Mouse (Mus musculus) thymus, postnatal 4 days (tissue): ENCODE results near the gene Ndufb7.
"Not testable (repeated sequence)": the region's sequence is repeated elsewhere in the genome, so short reads cannot be mapped to it uniquely, and the experiment has no call there.

Experiments
- DNase-seq: peaks from one replicate; pipeline ENCODE4 v3.0.0; 2021

Gene Ndufb7

DNA sequence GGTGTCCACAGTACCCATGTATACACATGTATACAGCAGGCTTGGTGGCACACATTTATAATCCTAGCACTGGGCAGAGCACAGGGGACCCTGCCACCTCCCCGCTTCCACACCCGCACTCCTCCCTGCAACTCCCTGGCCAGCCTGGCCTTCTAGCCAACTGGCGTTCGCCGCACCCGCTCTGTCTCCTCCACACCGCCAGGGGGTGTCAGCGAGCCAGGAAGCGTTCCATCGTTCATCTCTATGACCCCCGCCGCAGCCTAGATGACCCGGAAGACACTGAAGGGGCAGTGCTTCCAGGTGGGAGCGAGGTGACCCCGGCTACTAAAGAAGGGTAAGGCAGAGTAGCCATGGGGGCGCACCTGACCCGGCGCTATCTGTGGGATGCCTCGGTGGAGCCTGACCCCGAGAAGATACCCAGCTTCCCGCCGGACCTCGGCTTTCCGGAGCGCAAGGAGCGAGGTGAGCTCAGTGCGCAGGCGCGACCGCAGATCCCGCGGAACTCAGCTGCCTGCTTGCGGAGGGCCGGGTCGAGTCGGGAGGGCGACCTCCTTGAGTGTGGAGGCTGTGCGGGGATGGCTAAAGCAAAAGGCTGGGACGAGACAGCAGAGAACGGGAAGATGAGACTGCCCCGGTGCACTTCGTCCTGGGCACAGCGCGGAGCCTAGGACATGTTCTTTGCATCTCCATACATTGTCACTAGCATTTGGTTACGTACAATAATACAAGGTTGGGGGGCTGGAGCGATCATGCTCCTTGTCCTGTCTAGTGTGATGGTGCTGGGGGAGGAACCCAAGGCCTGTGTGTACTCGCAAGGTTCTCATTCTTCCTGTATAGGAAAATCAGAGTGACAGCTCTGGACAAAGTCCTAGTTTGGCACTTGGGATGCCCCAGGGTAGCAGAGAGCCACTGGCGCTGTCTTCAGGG is at the start of gene Ndufb7:
Gene Ndufb7 (plus strand): TSS at position 203 of the 927 bp plus-strand sequence.
- peak; percentile 98 for DNase-seq

DNA sequence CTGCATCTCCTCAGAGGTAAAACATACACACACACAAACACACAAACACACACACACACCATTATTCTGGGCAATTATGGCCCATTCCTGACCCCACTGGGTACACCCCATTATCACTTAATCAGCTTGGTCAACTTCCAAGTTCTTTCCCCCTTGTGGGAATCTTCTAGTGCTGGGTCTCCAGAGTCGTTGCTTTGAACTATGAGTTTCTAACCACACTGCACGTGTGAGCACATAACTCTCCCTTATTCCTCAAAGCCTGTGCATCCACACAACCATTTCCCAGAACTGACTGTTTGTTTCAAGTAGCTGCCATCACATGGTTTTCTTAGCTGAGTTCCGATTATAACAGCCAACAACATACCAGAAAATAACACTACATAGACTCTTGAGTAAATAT is 46.0 kb upstream of the Ndufb7 start:
- DNase-seq, result no peak

DNA sequence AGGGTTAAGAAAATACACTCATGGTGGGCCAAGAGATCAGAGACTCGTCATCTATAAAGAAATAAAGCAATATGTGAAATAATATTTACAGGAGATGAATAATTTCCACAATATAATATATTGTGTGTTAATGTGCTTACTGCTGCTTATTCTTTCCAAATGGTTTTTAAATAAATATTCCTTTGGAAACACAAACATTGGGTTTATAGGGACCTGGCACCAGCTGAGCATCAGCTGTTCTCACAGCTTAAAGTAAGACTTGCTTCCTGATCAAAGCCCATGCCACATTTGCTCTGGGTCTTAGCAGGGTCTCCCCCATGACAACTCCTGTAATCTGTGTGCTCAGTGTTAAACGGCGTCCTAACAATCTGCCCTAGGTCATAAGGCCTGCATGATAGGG is 45.6 kb upstream of the Ndufb7 start:
- DNase-seq, result not testable (repeated sequence)

DNA sequence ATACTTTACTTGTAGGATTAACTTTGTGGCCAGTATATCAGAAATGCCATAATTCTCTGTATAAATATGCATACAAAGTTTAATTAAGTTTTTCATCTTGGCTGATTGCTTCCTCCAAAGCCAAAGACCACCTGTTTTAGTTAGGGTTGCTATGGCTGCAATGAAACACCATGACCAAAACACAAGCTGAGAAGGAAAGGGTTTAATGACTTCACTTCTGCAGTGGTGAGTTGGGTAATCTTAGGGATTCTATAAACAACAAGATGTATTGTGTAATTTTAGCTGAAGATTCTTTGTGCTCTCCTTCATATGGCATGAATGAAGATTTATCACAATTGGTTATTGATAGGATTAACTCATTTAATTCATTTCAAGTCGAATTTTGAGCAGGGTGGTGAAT is 45.2 kb upstream of the Ndufb7 start:
- DNase-seq, result no peak

DNA sequence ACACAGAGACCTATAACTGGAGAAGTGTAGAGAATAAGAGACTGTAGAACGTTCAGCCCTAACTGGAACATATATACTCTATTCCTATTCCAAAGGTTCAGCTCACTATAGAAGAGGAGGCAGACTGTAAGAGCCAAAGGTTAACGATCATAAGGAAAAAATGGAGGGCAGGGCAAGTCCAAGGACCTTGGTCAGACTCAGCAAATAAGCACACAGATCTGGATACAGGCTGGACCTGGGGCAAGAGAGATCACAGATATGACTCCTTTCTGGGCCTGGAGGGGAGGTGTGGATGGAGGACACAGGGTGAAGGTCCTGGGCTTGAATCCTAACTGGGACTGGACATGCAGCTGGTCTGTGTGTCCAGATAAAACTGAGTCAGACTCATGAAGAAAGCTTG is 31.7 kb upstream of the Ndufb7 start:
- no peak for DNase-seq

DNA sequence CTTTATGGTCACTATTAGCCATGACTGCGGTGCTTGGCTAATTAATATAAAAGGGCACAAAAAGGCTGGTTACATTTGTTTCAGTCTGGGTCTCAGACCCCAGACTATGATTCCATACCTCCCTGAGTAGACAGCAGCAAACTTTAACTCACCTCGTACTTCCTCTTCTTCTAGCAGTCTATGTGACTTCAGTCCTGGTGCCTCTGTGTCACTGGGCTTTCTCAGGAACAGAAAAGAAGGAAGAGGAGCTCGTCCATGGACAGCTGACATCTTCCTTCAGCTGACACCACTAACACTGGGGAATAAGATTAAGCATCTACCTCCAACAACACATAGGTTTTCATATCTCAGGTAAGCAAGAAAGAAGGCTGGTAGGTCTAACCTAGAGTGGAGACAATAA is 30.7 kb upstream of the Ndufb7 start, which contains the start of gene Olfr370:
Gene Olfr370 (plus strand): TSS at position 45 of the 400 bp plus-strand sequence.
- no peak for DNase-seq

DNA sequence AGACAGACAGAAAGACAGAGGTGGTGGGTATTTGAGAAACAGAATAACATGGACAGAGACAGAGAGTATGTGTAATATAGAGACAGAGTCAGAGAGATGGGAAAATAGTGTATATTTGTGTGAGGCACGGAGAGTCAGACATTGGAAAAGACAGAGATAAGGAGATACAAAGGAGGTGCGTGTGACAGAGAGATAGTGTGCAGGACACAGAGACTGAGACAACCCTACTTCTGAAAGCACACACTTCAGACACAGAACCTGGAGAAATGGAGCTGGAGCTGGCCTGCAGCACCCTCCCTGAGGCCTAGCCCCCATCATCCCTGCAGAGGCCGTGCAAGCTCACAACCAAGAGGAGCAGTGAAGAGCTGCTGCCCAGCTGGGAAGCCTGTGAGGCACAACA is 3.8 kb upstream of the Ndufb7 start:
- no peak for DNase-seq

DNA sequence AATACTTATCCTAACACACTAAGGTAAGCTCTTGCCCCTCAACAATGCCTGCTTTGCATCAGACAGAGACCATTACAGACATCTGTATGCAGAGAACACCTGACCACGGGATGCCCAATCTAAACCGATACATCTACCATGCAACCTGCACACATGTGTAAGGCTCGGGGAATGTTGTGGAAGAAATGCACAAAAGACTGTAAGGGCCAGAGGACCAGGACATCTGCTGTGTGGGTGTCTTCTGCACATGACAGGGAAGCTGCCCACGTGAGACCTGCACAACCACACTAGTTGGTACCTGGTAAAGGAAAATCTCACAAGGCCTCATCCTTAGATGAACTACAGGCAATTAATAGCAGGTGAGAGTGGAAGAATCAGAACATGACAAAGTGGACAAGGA is 3.2 kb upstream of the Ndufb7 start:
- DNase-seq, result no peak

DNA sequence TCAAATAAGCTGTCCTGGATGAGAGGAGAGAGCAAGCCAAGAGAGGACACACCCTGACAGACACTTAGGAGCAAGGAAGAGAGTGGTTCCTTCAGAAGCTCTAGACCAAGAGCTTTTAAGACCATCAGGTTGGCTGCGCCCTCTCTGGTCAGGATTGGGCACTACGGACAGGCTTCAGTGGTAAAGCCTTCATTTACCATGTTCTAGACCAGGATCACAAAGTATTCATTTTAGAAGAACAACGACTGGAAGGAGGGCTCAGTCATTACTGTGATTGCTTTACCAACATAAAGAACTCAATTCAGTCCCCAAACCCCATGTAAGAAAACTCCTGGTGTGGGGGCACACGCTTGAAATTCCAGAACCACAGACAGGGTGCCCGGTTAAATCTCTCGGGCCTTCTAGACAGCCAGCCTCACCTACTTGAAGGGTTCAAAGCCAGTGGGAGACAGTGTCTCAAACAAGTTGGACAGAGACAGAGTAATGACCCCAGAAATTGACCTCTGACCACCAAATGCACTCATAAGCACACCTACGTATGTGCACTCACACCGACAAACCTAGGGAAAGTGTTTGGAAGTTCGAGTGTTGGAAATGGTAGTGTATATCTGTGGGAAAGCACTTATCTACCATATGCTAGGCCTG is 618 bp upstream of the Ndufb7 start:
- peak; percentile 70 for DNase-seq

DNA sequence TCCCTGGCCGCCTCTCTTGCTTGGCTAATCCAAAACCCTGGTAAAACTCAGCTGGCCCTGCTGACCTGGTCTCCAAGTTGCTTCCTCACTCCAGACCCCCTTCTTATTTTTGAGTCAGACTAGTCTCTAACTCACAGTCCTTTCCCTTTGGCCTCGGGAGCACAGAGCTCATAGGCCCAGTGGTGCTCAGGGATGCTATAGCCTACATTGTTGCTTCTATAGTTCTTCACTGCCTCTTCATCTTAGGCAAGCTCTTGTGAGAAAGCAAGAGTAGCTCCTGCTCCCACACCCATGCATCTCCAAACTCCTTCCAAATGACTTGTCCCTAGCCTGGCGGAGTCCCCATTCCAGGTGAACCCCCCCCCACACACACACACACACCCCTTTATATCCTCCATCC is 1.2 kb downstream of the Ndufb7 start:
- DNase-seq, result peak; percentile 7

DNA sequence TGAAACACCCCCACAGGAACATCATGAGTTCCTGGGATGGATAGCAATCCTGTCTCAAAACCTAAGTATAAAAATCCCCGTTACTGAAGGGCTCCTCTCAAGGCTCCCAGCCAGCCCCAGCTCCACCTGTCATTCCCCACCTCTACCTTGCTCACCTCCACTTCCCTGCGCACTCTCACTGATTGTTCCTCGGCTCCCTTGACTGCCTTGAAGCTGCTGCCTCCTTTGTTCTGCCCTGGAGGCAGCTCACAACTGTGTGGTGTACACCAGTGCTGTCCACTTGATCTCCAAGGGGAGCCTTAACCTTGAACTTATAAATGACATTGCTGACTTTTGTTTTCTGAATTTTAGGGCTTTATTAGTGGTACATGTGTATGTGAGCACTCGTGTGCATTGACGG is 1.7 kb downstream of the Ndufb7 start:
- DNase-seq, result peak; percentile 8

DNA sequence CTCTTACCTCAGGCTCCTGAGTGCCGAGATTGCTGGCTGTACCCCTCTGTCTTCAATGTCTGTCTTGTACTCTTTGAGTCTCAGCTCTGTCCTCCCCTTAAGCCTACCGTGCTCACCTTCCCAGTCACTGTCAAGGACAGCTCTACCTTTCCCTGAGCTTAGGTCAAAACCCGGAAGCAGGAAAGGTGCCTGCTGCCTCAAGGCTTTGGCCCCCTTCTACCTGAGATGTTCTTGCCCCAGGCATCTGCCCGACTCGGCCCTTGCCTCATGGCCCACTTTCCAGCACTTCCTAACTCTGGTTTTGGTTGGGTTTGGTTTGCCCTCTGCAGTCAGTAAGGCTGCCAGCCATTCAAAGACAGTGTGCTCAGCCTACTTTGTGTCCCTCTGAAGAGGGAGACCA is 2.3 kb downstream of the Ndufb7 start:
- no peak for DNase-seq

DNA sequence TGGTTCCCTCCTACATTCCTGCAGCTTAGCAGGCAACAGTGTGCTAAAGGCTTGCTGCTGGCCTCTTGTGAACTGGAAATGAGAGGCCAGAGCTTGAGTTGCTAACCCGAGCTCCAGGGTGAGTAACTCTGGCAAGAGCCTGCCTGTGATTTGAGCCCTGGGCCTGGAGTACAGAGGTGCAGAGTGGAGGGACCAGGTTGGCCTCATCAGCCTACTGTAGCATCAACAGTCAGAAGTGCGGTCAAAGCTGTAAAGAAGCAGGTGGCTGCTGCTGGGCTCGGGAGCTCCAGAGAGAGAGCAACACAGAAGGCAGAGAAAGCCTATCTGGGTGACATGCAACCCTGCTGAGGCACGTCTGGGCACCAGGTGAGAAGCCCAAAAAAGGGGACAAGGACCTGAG is 2.7 kb downstream of the Ndufb7 start:
- peak; percentile 7 for DNase-seq

DNA sequence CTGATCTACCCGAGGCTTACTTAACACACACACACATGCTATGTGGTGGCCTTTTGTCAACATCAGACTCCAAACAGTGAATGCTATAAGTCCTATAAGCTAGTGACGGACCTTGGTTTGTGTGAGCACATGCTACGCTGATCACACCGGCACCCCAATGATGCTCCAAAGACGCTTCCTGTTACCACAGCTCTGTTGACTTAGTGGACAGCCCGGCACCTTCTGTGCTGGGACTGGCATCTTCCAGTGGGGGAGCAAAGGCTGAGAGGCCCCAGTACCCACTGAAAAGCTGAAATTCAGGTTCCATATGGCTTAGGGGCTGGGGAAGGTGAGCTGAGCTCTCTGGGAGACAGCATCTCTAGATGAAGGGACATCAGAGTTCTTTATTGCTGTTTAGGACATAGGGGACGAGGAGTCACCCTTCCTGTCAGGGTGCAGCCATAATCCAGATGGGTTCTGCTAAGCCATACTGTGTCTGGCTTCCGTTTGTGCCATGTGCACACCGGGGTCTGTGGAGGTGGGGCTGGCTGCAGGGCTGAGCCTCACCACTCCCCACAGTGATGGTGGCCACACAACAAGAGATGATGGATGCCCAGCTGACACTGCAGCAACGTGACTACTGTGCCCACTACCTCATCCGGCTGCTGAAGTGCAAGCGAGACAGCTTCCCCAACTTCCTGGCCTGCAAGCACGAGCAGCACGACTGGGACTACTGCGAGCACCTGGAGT is 4.0 kb downstream of the Ndufb7 start:
- DNase-seq, result peak; percentile 7

DNA sequence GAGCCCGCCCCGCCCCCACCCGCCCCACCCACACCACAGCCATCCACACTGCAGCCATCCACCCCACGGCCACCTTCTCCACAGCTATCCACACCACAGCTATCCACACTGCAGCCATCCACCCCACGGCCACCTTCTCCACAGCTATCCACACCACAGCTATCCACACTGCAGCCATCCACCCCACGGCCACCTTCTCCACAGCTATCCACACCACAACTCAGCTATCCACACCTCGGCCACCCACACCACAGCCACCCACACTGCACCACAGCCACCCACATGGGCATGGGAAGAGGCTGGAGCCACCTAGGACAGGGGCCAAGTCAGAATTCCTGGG is 4.5 kb downstream of the Ndufb7 start:
- DNase-seq, result peak; percentile 6

DNA sequence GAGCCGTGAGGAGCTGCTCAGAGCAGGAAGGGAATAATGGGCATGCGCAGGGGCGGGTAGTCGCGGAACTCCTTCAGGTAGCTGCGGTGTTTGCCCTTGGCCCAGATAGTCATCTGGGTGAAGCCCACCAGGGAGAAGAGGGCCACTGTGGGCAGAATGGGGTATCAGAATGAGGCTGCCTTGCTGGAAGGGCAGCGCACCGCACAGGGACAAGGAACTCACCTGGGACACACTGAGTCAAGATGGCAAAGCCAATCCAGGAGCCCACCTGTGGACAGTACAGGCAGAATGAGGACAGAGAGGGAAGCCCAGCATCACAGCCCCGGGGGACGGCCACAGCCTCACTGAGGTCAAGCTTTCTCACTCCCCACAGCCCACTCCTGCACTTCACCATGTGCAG is 5.3 kb downstream of the Ndufb7 start:
- peak; percentile 12 for DNase-seq

DNA sequence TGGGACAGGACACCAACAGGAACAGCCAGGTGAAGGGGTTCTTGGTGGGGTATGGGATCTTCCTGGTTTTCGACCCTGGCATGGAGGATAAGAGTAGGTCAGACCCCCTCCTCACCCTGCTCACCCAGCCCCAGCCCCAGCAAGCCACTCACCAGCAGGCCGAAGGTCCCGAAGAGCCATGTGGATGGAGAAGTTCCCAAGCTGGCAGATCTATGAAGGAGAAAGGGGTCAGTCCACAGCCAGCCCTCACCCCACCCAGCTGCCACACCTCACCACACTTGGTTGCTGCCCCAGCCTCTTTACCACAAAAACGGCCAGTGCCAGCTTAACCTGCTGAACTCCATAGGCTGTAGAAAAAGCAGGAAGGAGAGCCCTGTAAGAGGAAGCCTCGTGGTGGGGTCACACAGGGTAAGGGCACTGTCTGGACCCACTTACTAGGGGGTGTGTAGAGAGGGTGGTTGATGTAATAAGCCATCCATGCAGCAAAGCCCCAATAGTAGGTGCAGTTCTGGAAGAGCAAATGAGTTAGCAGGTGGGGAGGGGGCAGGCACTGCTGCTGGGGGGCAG is 5.9 kb downstream of the Ndufb7 start:
- peak; percentile 14 for DNase-seq

DNA sequence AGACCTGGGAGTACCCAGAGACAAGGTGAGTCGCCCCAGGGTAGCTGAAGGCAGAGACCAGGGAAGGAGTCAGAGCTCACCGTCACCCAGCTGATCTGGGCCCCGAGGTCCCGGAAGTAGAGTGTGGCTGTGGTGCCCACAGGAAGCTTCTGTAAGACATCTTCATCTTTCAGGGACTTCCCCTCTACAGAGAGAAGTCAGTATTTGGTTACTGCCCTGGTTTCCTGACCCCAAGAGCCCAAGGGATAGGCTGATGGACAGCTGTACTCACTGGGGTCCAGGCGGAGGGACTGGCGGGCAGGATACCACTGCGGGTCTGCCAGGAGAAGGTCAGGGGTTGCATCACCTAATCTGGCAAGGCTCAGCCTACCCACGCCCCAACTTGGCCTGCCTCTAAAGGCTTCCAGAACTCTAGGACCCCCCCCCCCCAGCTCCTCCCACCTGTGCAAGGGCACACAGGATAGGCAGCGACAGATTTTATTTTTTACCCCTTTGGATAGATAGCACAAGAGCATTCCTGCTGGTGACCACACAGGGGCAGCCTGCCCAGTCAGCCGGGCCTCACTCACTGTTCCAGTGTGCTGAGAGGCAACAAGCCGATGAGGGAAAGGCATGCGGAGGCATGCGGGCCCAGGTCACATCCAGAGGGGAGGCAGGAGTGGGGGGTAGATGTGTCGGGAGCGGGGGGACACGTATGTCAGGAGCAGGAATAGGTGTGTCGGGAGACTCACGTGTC is 6.8 kb downstream of the Ndufb7 start:
- peak; percentile 71 for DNase-seq

DNA sequence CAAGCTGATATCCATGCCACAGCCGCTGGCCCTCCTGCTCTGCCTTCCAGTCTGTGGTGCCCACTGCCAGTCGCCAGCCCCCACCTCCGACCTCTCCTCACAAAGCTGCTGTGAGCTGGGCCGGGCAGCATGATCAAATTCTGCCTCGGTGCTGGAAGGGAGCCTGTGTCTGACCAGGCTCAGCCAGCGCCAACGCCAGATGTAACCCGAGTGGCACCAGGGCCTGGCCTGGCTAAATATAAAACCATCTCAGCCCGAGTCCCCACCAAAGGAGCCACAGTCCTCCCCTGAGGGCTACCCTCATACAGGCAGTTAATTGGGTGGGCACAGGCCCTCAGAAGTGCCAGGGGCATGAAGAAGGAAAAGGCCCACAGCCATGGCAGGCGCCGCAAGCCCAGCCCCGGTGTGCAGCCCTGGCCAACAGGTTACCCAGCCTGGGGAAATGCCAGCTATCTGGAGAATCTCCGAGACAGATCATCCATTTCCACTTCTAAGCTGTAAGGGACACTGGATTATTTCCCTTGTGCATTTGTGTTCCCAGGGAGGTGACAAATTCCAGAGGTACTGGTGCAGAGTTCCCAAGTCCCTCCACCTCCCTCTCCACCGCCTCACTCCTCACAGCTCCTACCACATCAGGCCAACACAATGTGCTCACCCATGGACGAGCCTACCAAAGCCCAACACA is 8.3 kb downstream of the Ndufb7 start:
- peak; percentile 10 for DNase-seq

DNA sequence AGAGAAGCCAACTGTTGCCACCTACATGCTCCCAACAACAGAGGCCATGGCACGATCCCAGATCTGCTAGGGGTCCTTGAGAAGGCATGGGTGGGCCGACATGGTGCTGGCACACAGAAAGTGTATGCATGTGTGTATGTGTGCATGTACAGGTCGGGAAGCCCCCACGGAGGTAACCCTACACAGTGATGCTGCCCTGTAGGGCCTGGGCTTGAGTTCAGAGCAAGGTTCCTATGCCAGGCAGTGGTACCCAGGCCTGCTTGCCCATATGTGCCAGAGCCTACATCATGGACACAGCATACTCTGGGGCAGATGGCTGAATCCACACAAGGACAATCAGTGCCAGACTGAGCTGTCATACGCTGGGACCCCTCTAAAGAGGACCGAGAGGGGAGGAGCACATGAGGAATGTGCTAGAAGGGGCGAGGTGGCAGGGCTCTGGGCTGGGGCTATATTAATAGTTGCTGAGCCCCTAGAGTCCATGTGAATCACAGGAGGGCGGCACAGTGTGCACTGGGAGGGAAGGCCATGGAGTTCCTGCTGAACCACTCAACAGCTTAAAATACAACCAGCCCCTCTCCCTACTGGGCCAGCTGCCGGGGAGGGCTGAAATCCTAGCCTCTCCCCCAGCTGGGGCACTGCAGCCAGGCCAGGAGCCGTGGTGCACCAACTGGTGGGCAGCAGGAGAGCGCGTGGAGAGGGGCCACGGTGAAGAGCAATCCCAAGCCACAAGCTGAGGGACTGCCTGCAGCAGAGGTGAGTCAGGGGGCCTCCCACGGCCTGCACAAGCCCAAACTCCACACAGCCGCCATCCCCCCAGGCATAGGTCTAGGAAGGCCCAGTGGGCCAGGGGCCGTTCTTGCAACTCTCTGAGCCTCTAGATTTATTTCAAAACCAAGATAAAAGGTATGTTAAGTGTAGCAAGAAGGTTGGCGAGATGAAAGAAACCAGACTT is 9.4 kb downstream of the Ndufb7 start:
- DNase-seq, result peak; percentile 8

DNA sequence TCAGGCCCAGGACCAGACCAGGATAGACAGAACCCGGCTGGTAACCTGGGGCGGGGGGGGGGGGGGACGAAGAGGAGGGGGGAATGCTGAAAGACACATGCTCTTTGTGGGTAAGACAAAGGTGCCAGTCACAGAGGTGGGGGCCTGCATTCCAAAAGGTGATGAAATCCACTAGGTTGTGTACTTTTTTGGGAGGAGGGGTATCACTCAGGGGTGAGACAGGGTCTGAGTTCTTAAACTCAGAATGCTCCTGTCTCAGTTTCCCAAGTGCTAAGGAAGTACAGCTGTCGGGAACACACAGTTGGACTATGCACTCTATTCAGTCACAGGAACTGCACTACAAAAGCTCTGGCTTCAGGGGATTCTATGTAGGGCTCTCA is 10.0 kb downstream of the Ndufb7 start:
- no peak for DNase-seq
